Mouse (Mus musculus) embryonic fibroblast, embryonic 13.5 days (primary cell): ENCODE data around the gene Hdac6.

ENCODE experiments used
- CTCF ChIP-seq: IDR thresholded peaks from 2 replicates; pipeline ENCODE4 v1.5.1; 2011; ENCODE audit warnings: mild to moderate bottlenecking, control low read depth, low read length, moderate library complexity, borderline replicate concordance; ENCODE audit not compliant: insufficient read depth
- POLR2A ChIP-seq: IDR thresholded peaks from 2 replicates; pipeline ENCODE4 v1.6.1; 2011; ENCODE audit warnings: low read depth, mild to moderate bottlenecking, control low read depth, low read length, moderate library complexity

GRCm38 (mm10) chrX:7937667-7938066 lies 10.0 kb downstream of the Hdac6 start:
- TF ChIP-seq CTCF (no peak), POLR2A (no peak)
